10 mouse cellular contexts compared by ENCODE assay signal in genomic region chr9:20689913-20690312, GRCm38 (mm10). TPM values are rescaled to one million over a fixed set of nuclear protein-coding genes. Genes with fewer than 3 reads are reported as not detected.
DNase-seq lines count a peak whose midpoint lies in the region; ATAC-seq and TF ChIP-seq lines count a peak whose summit lies in the region.
"Had no signal": no experiment of that assay in that cellular context is flagged by ENCODE, and none has a peak within 500 bp of the region (broad histone marks: within the 10 kb centered on the region; RNA-seq: fewer than 3 reads in every experiment).

No protein-coding gene starts in this region.

- no peaks in the 10 kb centered on the region for H3K27me3 ChIP-seq in hindbrain, embryonic 14.5 days (ENCODE audit: control insufficient read depth, insufficient read depth, low read length)
- no peaks in the 10 kb centered on the region for H3K27me3 ChIP-seq in neural tube, embryonic 14.5 days (ENCODE audit: control insufficient read depth, insufficient read depth, low read length)

- H3K36me3 ChIP-seq in hindbrain, embryonic 14.5 days (replicated peaks; ENCODE audit: control insufficient read depth, insufficient read depth), result no peaks in the 10 kb centered on the region
- no peaks in the 10 kb centered on the region for H3K36me3 ChIP-seq in neural tube, embryonic 14.5 days (ENCODE audit: control insufficient read depth, insufficient read depth, low read length)

- ATAC-seq in hindbrain, embryonic 14.5 days (ENCODE audit: low FRiP score), result peak; percentile 68
- ATAC-seq in neural tube, embryonic 14.5 days (ENCODE audit: low read depth), result peak; percentile 70

- no peak overlapping the region for H3K4me3 ChIP-seq in left cerebral cortex, adult 2 months
- H3K4me3 ChIP-seq in hindbrain, embryonic 14.5 days (replicated peaks; ENCODE audit: low read length), result no peak overlapping the region
- no peak overlapping the region for H3K4me3 ChIP-seq in neural tube, embryonic 14.5 days (ENCODE audit: low read depth, low read length)

- H3K4me1 ChIP-seq in hindbrain, embryonic 14.5 days (replicated peaks; ENCODE audit: control insufficient read depth, insufficient read depth, low read length), result peaks cover 23% of the 10 kb centered on the region
- peaks cover 14% of the 10 kb centered on the region for H3K4me1 ChIP-seq in neural tube, embryonic 14.5 days (ENCODE audit: control insufficient read depth, insufficient read depth, low read length)

- H3K4me2 ChIP-seq in hindbrain, embryonic 14.5 days (replicated peaks), result no peak overlapping the region
- H3K4me2 ChIP-seq in neural tube, embryonic 14.5 days (ENCODE audit: low read depth, low read length), result no peak overlapping the region
- H3K4me2 ChIP-seq: lung, embryonic 14.5 days had no signal

- 0% methylated on average over 4 of the region's 4 CpGs for WGBS in hindbrain, embryonic 14.5 days
- 0% methylated on average over 4 of the region's 4 CpGs for WGBS in neural tube, embryonic 14.5 days

- H3K9me3 ChIP-seq in hindbrain, embryonic 14.5 days (ENCODE audit: control insufficient read depth, low read length), result no peaks in the 10 kb centered on the region
- H3K9me3 ChIP-seq in neural tube, embryonic 14.5 days (ENCODE audit: control insufficient read depth, low read length), result no peaks in the 10 kb centered on the region

- H3K27ac ChIP-seq in left cerebral cortex, adult 2 months, result peak overlapping the region; percentile 28; the same call in 1 of the 2 replicates
- H3K27ac ChIP-seq in hindbrain, embryonic 14.5 days, result peak overlapping the region; percentile 58
- peak overlapping the region; percentile 58 for H3K27ac ChIP-seq in neural tube, embryonic 14.5 days (ENCODE audit: low read depth, low read length)

- peak overlapping the region; percentile 24; the same call in 1 of the 2 replicates for H3K9ac ChIP-seq in hindbrain, embryonic 14.5 days
- 0 out of 2 replicates have a peak overlapping the region, but pooled peaks have one; percentile 4 for H3K9ac ChIP-seq in neural tube, embryonic 14.5 days (replicated peaks; ENCODE audit: low read depth, low read length)
- H3K9ac ChIP-seq: lung, embryonic 14.5 days had no signal

- intact Hi-C loops in left cerebral cortex, adult 2 months (cut with DNase I), result no loop called here
- intact Hi-C loops in left cerebral cortex, postnatal 25 days (cut with DNase I), result no loop called here

- peak; percentile 64 for DNase-seq in embryo, embryonic 10 days (ENCODE audit: low spot score)
- DNase-seq in embryo, embryonic 9.5 days (ENCODE audit: extremely low spot score), result no peak
- no peak for DNase-seq in left cerebral cortex, adult 2 months (ENCODE audit: extremely low spot score in 1 of 2, low spot score in 2 of 2)
- DNase-seq in left cerebral cortex, postnatal 25 days (ENCODE audit: low spot score in 2 of 2), result no peak
- DNase-seq in hindbrain, embryonic 14.5 days (ENCODE audit: low spot score), result no peak
- no peak for DNase-seq in adrenal gland, postnatal 14 days
- no peak for DNase-seq in urinary bladder, adult 18-20 months (ENCODE audit: low spot score in 2 of 2)
- DNase-seq: kidney, adult 9 months; lung, embryonic 14.5 days had no signal

- no peak for TF ChIP-seq CTCF in left cerebral cortex, adult 2 months (IDR thresholded peaks at IDR 0.05)

RNA-seq across cellular contexts. Expression of gene Pin1, which starts 38.0 kb away (rescaled TPM):
- 10 to 100 TPM; 40.0 to 41.5 TPM for total RNA-seq in left cerebral cortex, adult 2 months (2021)
- 10 to 100 TPM; 42.8 to 47.4 TPM for total RNA-seq in left cerebral cortex, postnatal 25 days (2021)
- 64.5 and 64.6 TPM in 2 replicates for polyA plus RNA-seq in hindbrain, embryonic 14.5 days (2014; fragmentation: Nextera tagmentation; extraction: Ambion mirVana)
- polyA plus RNA-seq in neural tube, embryonic 14.5 days (2014; fragmentation: Nextera tagmentation; extraction: Ambion mirVana), result 61.1 and 68.8 TPM in 2 replicates
- total RNA-seq in adrenal gland, postnatal 14 days (2021), result 20.1 and 20.2 TPM in 2 replicates

RNA-seq across cellular contexts. Expression of gene Fbxl12, which starts 45.3 kb away (rescaled TPM):
- 10 to 100 TPM; 26.4 to 28.6 TPM for total RNA-seq in left cerebral cortex, adult 2 months (2021)
- 10 to 100 TPM; 18.4 to 19.0 TPM for total RNA-seq in left cerebral cortex, postnatal 25 days (2021)
- 10.2 and 10.5 TPM in 2 replicates for polyA plus RNA-seq in hindbrain, embryonic 14.5 days (2014; fragmentation: Nextera tagmentation; extraction: Ambion mirVana)
- polyA plus RNA-seq in neural tube, embryonic 14.5 days (2014; fragmentation: Nextera tagmentation; extraction: Ambion mirVana), result 9.6 and 10.6 TPM in 2 replicates
- 15.3 and 18.7 TPM in 2 replicates for total RNA-seq in adrenal gland, postnatal 14 days (2021)

RNA-seq across cellular contexts. Expression of gene Ubl5, which starts 47.2 kb away (rescaled TPM):
- 100 to 1,000 TPM; 289 to 312 TPM for total RNA-seq in left cerebral cortex, adult 2 months (2021)
- 100 to 1,000 TPM; 320 to 340 TPM for total RNA-seq in left cerebral cortex, postnatal 25 days (2021)
- polyA plus RNA-seq in hindbrain, embryonic 14.5 days (2014; fragmentation: Nextera tagmentation; extraction: Ambion mirVana), result 414 and 480 TPM in 2 replicates
- 464 and 488 TPM in 2 replicates for polyA plus RNA-seq in neural tube, embryonic 14.5 days (2014; fragmentation: Nextera tagmentation; extraction: Ambion mirVana)
- total RNA-seq in adrenal gland, postnatal 14 days (2021), result 308 TPM in 2 replicates

RNA-seq across cellular contexts. Expression of gene Olfm2, which starts 56.2 kb away (rescaled TPM):
- 100 to 1,000 TPM; 152 TPM for total RNA-seq in left cerebral cortex, adult 2 months (2021)
- total RNA-seq in left cerebral cortex, postnatal 25 days (2021), result 100 to 1,000 TPM; 171 to 195 TPM
- 185 and 207 TPM in 2 replicates for polyA plus RNA-seq in hindbrain, embryonic 14.5 days (2014; fragmentation: Nextera tagmentation; extraction: Ambion mirVana)
- 155 and 202 TPM in 2 replicates for polyA plus RNA-seq in neural tube, embryonic 14.5 days (2014; fragmentation: Nextera tagmentation; extraction: Ambion mirVana)
- total RNA-seq in adrenal gland, postnatal 14 days (2021), result 1.6 and 2.4 TPM in 2 replicates
